Mouse (Mus musculus) heart, embryonic 15.5 days (tissue): Measurements from ENCODE around the gene Cd93. TPM values are rescaled to one million over a fixed set of nuclear protein-coding genes. Genes with fewer than 3 reads are reported as not detected.

Experiments
- ATAC-seq: fragments of 200-750 bp; cut with Nextera tagmentation; replicated peaks from 2 replicates; pipeline ENCODE4 v1.8.0; 2017; ENCODE audit warnings: low read depth, moderate TSS enrichment; ENCODE audit not compliant: insufficient number of reproducible peaks, insufficient read depth, low FRiP score
- H3K27ac ChIP-seq: fragments of 300-500 bp; sonication (generic); 2 replicates; pipeline ENCODE4 v1.5.1; 2015; ENCODE audit warnings: mild to moderate bottlenecking, inconsistent platforms
- H3K27me3 ChIP-seq: fragments of 300-500 bp; sonication (generic); 2 replicates; pipeline ENCODE4 v1.6.1; 2015; ENCODE audit warnings: inconsistent platforms
- H3K36me3 ChIP-seq: fragments of 300-500 bp; sonication (generic); 2 replicates; pipeline ENCODE4 v1.6.1; 2015; ENCODE audit warnings: mild to moderate bottlenecking, inconsistent platforms
- H3K4me1 ChIP-seq: fragments of 300-500 bp; sonication (generic); replicated peaks from 2 replicates; pipeline ENCODE4 v1.6.1; 2015; ENCODE audit warnings: inconsistent platforms
- H3K4me2 ChIP-seq: fragments of 300-500 bp; sonication (generic); 2 replicates; pipeline ENCODE4 v1.6.1; 2015; ENCODE audit warnings: inconsistent platforms, mild to moderate bottlenecking, moderate library complexity
- H3K4me3 ChIP-seq: fragments of 300-500 bp; sonication (generic); 2 replicates; pipeline ENCODE4 v1.5.1; 2015; ENCODE audit warnings: mild to moderate bottlenecking, inconsistent platforms
- H3K9ac ChIP-seq: fragments of 300-500 bp; sonication (generic); 2 replicates; pipeline ENCODE4 v1.6.1; 2015; ENCODE audit warnings: mild to moderate bottlenecking, inconsistent platforms
- H3K9me3 ChIP-seq: fragments of 300-500 bp; sonication (generic); replicated peaks from 2 replicates; pipeline ENCODE4 v1.6.1; 2016; ENCODE audit warnings: inconsistent platforms
- WGBS: fragments of 180-500 bp; shearing (Covaris S2); methylation state at CpG from one replicate; pipeline ENCODE4 v1.1.7; 2015; ENCODE audit warnings: mixed read lengths; 5-methylcytosine and 5-hydroxymethylcytosine counted together
- polyA plus RNA-seq: library from polyadenylated mRNA; unstranded; fragments of >200 nt; fragmentation: Nextera tagmentation; extraction: Ambion mirVana; gene quantifications from 2 replicates; pipeline ENCODE4 v1.2.1, GENCODE M21; 2015

The Cd93 gene
- 25.7 and 26.2 TPM in 2 replicates for polyA plus RNA-seq

- WGBS, result 30% methylated on average over 13 of the region's 13 CpGs
- H3K9me3 ChIP-seq, result no peaks in the 10 kb centered on the region
- peak within 1 kb of the TSS; percentile 85 for H3K27ac ChIP-seq
- no peaks in the 10 kb centered on the region for H3K36me3 ChIP-seq
- peak within 1 kb of the TSS; percentile 47 for H3K9ac ChIP-seq
- peak within 1 kb of the TSS; percentile 47 for H3K4me3 ChIP-seq
- no peaks in the 10 kb centered on the region for H3K27me3 ChIP-seq
- H3K4me1 ChIP-seq, result peaks cover 7% of the 10 kb centered on the region
- peak; percentile 79 for ATAC-seq
- H3K4me2 ChIP-seq, result peak within 1 kb of the TSS; percentile 45
Observed at GRCm38 (mm10) chr2:148443249-148443958, at the start of gene Cd93. TSS of gene Cd93 (minus strand) at chr2:148443563.

- no peak for ATAC-seq
- no peak overlapping the region for H3K4me3 ChIP-seq
- no peak overlapping the region for H3K4me2 ChIP-seq
- 0 out of 2 replicates have a peak, but pooled peaks cover 3% of the 10 kb centered on the region for H3K4me1 ChIP-seq
- 59% methylated on average over 4 of the region's 4 CpGs for WGBS
- H3K36me3 ChIP-seq, result no peaks in the 10 kb centered on the region
- H3K27me3 ChIP-seq, result no peaks in the 10 kb centered on the region
- H3K9me3 ChIP-seq, result no peaks in the 10 kb centered on the region
- no peak overlapping the region for H3K9ac ChIP-seq
- no peak overlapping the region for H3K27ac ChIP-seq
Observed at GRCm38 (mm10) chr2:148492108-148492507, 48.7 kb upstream of the Cd93 start.

- Histone ChIP-seq H3K4me1 (0 out of 2 replicates have a peak, but pooled peaks cover 3% of the 10 kb centered on the region), H3K27ac (no peak overlapping the region), H3K4me2 (no peak overlapping the region), H3K9me3 (no peaks in the 10 kb centered on the region), H3K27me3 (no peaks in the 10 kb centered on the region), H3K9ac (no peak overlapping the region), H3K4me3 (no peak overlapping the region), H3K36me3 (no peaks in the 10 kb centered on the region)
- ATAC-seq, result peak; percentile 43; the same call in 1 of the 2 replicates
- WGBS, result 22% methylated on average over 6 of the region's 6 CpGs
Observed at GRCm38 (mm10) chr2:148490150-148490549, 46.8 kb upstream of the Cd93 start.

GRCm38 (mm10) chr2:148488885-148489284, 45.5 kb upstream of the Cd93 start:
- H3K4me2 ChIP-seq, result no peak overlapping the region
- H3K4me1 ChIP-seq, result 0 out of 2 replicates have a peak, but pooled peaks cover 3% of the 10 kb centered on the region
- no peak overlapping the region for H3K9ac ChIP-seq
- H3K27ac ChIP-seq, result no peak overlapping the region
- WGBS, result 76% methylated on average over 2 of the region's 2 CpGs
- no peaks in the 10 kb centered on the region for H3K27me3 ChIP-seq
- no peaks in the 10 kb centered on the region for H3K9me3 ChIP-seq
- no peak overlapping the region for H3K4me3 ChIP-seq
- no peaks in the 10 kb centered on the region for H3K36me3 ChIP-seq
- ATAC-seq, result no peak

- H3K9ac ChIP-seq, result no peak overlapping the region
- no peak overlapping the region for H3K27ac ChIP-seq
- WGBS, result 84% methylated on average over 4 of the region's 4 CpGs
- H3K4me1 ChIP-seq, result 0 out of 2 replicates have a peak, but pooled peaks cover 3% of the 10 kb centered on the region
- no peaks in the 10 kb centered on the region for H3K27me3 ChIP-seq
- ATAC-seq, result no peak
- no peaks in the 10 kb centered on the region for H3K9me3 ChIP-seq
- H3K4me2 ChIP-seq, result no peak overlapping the region
- no peak overlapping the region for H3K4me3 ChIP-seq
- no peaks in the 10 kb centered on the region for H3K36me3 ChIP-seq
Observed at GRCm38 (mm10) chr2:148485576-148485975, 42.2 kb upstream of the Cd93 start.

- no peak for ATAC-seq
- WGBS, result 78% methylated on average over 8 of the region's 8 CpGs
Observed at GRCm38 (mm10) chr2:148480376-148480775, 37.0 kb upstream of the Cd93 start.

GRCm38 (mm10) chr2:148478141-148478701, 34.9 kb upstream of the Cd93 start:
- no peaks in the 10 kb centered on the region; the same call in 1 of the 2 replicates for H3K4me1 ChIP-seq
- H3K4me2 ChIP-seq, result no peak overlapping the region
- H3K9ac ChIP-seq, result no peak overlapping the region
- H3K4me3 ChIP-seq, result no peak overlapping the region
- H3K36me3 ChIP-seq, result no peaks in the 10 kb centered on the region
- peak overlapping the region; percentile 29; the same call in 1 of the 2 replicates for H3K27ac ChIP-seq
- no peaks in the 10 kb centered on the region for H3K27me3 ChIP-seq
- 29% methylated on average over 3 of the region's 3 CpGs for WGBS
- H3K9me3 ChIP-seq, result no peaks in the 10 kb centered on the region
- peak; percentile 79 for ATAC-seq

More at GRCm38 (mm10) chr2:148480376-148480775, 37.0 kb upstream of the Cd93 start:
- H3K4me1 ChIP-seq, result no peaks in the 10 kb centered on the region; the same call in 1 of the 2 replicates
- no peaks in the 10 kb centered on the region for H3K9me3 ChIP-seq
- no peaks in the 10 kb centered on the region for H3K36me3 ChIP-seq
- no peaks in the 10 kb centered on the region for H3K27me3 ChIP-seq
- no peak overlapping the region for H3K9ac ChIP-seq
- no peak overlapping the region for H3K4me2 ChIP-seq
- no peak overlapping the region for H3K27ac ChIP-seq
- no peak overlapping the region for H3K4me3 ChIP-seq

- H3K9ac ChIP-seq, result no peak overlapping the region
- no peaks in the 10 kb centered on the region for H3K36me3 ChIP-seq
- no peaks in the 10 kb centered on the region; the same call in 1 of the 2 replicates for H3K4me1 ChIP-seq
- no peak overlapping the region for H3K4me3 ChIP-seq
- no peak for ATAC-seq
- H3K9me3 ChIP-seq, result no peaks in the 10 kb centered on the region
- H3K4me2 ChIP-seq, result no peak overlapping the region
- WGBS, result 69% methylated on average over 2 of the region's 2 CpGs
- H3K27me3 ChIP-seq, result no peaks in the 10 kb centered on the region
- no peak overlapping the region for H3K27ac ChIP-seq
Observed at GRCm38 (mm10) chr2:148477346-148477745, 34.0 kb upstream of the Cd93 start.

- H3K27ac ChIP-seq, result no peak overlapping the region
- no peaks in the 10 kb centered on the region for H3K27me3 ChIP-seq
- no peak overlapping the region for H3K4me2 ChIP-seq
- H3K36me3 ChIP-seq, result no peaks in the 10 kb centered on the region
- no peak for ATAC-seq
- WGBS, result 58% methylated on average over 4 of the region's 4 CpGs
- no peaks in the 10 kb centered on the region for H3K9me3 ChIP-seq
- H3K4me3 ChIP-seq, result no peak overlapping the region
- no peak overlapping the region for H3K9ac ChIP-seq
- no peaks in the 10 kb centered on the region; the same call in 1 of the 2 replicates for H3K4me1 ChIP-seq
Observed at GRCm38 (mm10) chr2:148476576-148476975, 33.2 kb upstream of the Cd93 start.

GRCm38 (mm10) chr2:148475879-148476495, 32.6 kb upstream of the Cd93 start:
- Histone ChIP-seq H3K27me3 (no peaks in the 10 kb centered on the region), H3K4me2 (no peak overlapping the region), H3K9me3 (no peaks in the 10 kb centered on the region), H3K9ac (no peak overlapping the region), H3K36me3 (no peaks in the 10 kb centered on the region), H3K4me1 (no peaks in the 10 kb centered on the region; the same call in 1 of the 2 replicates), H3K4me3 (no peak overlapping the region), H3K27ac (no peak overlapping the region)
- no peak for ATAC-seq
- WGBS, result 78% methylated on average over 5 of the region's 5 CpGs
